Mouse (Mus musculus) thymus, adult 18-20 months (tissue): ENCODE measurements around the gene 1700069L16Rik.

ENCODE experiments used
- DNase-seq, 2 experiments: peaks; one replicate each; pipeline ENCODE4 v3.0.0; 2022; ENCODE audit warnings: mixed read lengths in 2 of 2

The 1700069L16Rik gene

GRCm38 (mm10) chr5:113732182-113732581, 7.6 kb upstream of the 1700069L16Rik start:
- no peak for DNase-seq

DNA sequence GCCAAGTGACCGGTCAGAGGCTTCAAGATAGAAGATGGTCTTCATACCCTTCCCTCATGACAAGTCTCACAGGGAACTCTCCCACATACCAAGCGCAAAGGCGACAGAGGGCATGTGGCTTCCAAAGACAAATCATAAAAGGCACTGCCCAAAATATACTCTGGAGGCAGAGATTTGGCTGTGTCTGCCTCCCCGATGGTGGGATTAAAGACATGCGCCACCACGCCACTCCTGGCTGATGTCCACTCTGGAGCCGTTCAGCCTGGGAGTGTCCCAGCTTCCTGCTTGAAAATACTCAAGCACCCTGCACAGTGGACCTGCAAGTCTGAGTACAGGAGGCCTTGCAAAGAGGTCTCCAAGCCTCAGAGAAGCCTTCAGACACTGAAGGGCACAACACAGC, 6.6 kb upstream of the 1700069L16Rik start:
- DNase-seq: no peak

- DNase-seq: no peak
These were observed 6.1 kb upstream of the 1700069L16Rik start for GRCm38 (mm10) chr5:113730641-113731121.

GRCm38 (mm10) chr5:113728691-113729090, 4.1 kb upstream of the 1700069L16Rik start:
- DNase-seq: no peak

DNA sequence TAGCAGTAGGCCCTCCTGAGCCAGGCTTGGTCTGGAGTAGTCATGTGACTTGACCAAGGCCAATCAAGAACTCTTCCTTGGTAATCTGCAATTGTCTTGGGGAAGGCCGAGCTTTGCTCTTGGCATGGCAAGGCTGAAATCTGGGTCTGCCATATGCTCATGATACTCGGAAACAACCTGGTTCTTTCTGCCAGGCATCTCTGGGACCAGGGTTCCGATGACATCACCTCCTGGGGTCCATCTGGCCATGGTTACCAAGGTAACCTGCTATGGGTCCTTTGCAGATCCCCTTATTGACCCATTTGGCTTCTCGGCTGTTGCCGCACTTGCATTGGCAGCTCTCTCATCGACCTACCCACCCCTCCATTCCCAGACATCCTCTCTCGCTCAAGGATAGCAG, 3.4 kb upstream of the 1700069L16Rik start:
- DNase-seq: no peak

DNA sequence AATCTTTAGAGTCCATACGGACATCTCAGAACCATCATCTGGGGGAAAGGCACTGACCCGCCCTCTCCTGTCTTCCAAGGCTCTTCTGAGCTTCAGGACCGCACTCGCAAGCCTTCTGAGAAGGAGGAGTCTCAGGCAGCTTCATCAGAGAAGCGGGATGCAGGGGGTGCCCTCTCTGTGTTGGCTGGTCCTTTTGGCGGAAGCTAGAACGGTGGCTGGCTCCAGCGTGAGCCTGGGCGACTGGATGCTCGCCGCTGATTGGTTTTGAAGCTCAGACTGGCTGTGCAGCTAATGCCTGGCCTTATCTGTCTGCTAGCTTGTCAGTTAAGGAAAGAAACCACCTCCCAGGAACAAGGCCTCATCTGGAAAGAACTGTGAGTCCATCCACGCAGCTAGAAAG, 2.7 kb upstream of the 1700069L16Rik start:
- no peak for DNase-seq

DNA sequence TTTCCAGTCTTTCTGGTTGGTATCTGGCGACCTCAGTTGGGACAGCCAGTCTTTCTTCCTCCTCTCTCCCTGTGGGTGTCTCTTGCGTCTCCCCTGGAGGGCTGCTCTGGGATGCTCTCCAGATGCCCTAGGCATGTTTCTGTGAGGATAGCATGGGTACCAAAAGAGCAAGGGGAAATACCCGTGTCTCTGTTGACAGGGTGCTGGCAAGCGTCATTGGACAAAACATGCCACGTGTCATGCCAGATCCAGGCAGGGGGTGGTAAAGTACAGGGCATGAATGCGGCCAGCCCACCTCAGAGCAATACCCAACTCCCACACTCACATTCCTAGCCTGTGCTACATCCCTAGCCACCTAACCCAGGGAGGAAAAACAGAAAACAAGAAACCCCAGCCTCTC, 2.0 kb upstream of the 1700069L16Rik start:
- DNase-seq: no peak

DNA sequence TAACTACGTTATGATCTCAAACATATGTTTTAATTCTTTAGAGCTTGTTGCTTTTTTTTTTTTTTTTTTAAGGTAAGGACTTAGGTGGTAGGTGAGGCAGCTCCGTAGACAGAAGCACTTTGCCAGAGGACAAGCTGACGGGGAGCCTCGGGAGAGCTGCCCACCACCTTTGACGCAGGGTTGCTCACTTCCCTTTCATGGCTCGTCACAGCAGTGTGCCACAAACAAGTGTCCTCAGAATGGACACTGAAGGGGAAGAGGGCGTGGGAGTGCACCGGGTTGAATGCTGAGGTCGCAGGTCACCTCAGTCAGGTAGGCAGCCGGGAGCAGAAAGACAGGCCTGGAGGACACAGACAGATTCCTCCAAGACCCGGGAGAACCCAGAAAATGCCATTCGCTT, 845 bp upstream of the 1700069L16Rik start:
- no peak for DNase-seq

DNA sequence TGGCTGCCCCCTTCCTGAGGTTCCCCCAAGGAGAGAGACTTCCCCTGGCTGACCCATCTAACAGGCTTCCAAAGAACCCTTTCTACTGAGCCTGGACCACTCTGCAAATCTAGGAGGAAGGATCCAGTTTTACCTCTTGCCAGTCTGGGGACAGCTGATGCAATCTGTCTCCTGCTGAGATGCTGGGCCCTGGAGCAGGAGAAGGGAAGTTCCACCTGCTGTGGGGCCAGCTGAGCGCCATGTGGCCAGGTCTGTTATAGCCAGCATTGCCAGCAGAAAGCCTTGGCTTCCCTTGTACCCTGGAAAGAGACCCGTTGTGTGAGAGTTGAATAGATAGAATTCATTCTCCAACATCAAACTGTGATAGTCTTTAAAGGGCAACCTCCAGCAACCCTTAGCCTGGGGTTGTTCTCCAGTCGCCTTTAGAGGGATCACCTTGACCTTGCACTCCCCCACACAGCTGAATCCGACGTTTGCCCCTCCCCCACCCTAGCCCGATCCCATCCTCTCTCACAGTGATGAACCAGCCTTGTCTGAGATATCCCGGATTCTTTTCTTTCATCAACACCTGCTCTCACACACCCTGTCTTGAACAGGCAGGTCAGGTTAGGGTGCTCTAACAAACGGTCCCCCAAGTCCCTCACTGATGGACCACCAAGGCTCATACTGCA, 870 bp downstream of the 1700069L16Rik start:
- no peak for DNase-seq

GRCm38 (mm10) chr5:113722224-113723013, 2.2 kb downstream of the 1700069L16Rik start:
- no peak for DNase-seq

- DNase-seq: no peak
These were observed 5.3 kb downstream of the 1700069L16Rik start for GRCm38 (mm10) chr5:113719221-113719661.

- no peak for DNase-seq
These were observed 7.8 kb downstream of the 1700069L16Rik start for GRCm38 (mm10) chr5:113716581-113717388.

GRCm38 (mm10) chr5:113712861-113713260, 11.7 kb downstream of the 1700069L16Rik start:
- DNase-seq: no peak

GRCm38 (mm10) chr5:113703803-113704585, 20.6 kb downstream of the 1700069L16Rik start:
- no peak for DNase-seq

GRCm38 (mm10) chr5:113700388-113701023, 24.1 kb downstream of the 1700069L16Rik start:
- DNase-seq: no peak

DNA sequence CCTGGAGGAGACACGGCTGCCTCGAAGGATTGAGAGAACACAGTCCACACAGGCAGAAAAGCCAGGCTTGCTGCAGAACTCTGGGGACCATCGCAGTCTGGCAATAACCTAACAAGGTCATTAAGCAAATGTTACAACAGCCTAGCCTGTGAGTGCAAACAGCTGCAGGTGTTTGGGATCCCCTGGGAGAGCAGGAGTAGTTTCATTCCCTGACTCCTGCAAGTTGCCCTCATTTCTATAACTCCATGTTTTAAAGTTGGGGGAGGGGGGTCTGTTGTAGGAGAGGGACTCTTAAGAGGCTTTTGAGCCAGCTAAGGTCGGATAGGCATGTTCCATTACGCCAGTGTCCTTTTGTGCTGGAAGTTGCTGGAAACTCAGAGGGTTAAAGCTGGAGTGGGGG, 30.2 kb downstream of the 1700069L16Rik start:
- DNase-seq: no peak

DNA sequence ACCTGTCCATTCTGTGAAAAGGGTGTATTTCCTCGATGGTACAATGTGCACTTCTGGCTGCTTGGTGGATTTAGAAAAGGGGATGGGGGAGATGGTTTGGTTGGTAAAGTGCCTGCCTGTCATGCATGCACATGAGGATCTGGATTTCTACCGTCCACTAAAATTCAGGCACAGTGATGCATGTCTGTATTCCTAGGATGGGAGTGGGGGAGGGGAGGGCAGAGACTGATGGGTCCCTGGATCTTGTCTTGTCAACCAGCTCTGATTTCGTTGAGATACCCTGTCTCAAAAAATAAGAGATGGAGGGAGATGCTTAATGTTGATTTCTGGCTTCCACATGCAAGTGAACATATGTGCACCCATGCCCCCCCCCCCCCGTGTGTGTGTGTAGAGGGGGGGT, 30.6 kb downstream of the 1700069L16Rik start:
- DNase-seq: no peak

GRCm38 (mm10) chr5:113693196-113693755, 31.3 kb downstream of the 1700069L16Rik start:
- no peak for DNase-seq

DNA sequence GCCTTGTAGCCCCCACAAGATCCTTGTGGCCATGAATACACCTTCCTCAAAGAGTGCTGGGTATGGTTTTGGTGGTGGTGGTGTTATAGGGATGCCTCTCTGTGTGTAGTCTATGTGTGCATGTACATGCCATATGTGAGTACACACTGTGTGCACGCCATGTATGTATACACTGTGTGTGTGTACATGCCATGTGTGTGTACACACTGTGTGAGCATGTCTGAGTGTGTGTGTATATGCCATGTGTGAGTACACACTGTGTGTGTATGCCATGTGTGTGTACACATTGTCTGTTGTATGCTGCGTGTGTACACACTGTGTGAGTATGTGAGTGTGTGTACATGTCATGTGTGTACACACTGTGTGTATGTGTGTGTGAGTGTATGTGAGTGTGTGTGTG, 33.7 kb downstream of the 1700069L16Rik start:
- DNase-seq: no peak

DNA sequence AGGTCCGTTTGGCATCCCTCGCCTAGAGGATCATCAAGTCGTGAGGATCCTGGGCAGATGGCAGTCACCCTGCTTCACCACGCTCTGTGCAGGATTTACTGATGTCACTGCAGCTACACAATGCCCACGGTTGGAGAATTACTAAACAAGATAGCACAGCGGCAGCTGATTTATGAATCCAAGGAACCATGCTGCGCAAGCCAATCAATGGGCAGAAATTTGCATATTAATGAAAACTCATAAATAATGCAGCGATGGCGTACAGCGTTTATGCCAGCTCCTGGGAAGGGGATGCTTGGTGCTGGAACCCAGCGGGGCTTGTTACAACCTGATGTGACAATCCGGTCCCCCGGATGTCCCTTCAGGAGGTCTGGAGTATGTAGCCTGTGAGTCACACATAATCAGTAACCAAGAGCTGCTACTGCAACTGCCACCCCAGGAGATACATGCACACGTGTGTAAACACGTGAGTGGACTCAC, 34.5 kb downstream of the 1700069L16Rik start:
- DNase-seq: no peak

- DNase-seq: no peak
These were observed 37.1 kb downstream of the 1700069L16Rik start for GRCm38 (mm10) chr5:113687514-113687913.
